Mouse (Mus musculus): ENCODE data around the gene Plin1. TPM values are rescaled to one million over a fixed set of nuclear protein-coding genes. Genes with fewer than 3 reads are reported as not detected.

Plin1 gene
- total RNA-seq (2015; ENCODE audit: low replicate concordance) (not detected in 2 replicates), total RNA-seq (2017; ENCODE audit: low replicate concordance) (not detected in 2 replicates)

DNA sequence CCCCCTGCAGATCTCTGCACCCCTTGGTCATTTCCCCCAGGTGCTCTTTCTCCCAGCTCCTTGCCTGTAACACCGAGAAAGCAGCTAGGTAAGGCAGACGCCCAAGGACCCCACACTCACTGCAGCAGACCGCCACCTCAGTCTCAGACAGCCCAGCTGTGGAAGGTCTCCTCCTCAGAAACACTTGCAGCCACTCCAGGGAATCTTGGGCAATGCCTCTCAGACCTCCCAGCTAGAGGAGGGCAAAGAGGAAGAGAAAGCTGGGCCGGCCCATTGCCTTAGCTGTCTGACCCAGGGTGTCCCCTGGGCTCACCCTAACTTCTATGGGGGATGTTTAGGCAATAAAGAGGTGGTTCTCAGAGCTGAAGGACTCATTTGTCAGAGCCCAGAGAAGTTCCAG, at the start of gene Plin1:
Gene Plin1 (minus strand): TSS at position 282 of the 400 bp plus-strand sequence.
- no peak for ATAC-seq (replicated peaks; ENCODE audit: low FRiP score, poor library complexity, severe bottlenecking)

DNA sequence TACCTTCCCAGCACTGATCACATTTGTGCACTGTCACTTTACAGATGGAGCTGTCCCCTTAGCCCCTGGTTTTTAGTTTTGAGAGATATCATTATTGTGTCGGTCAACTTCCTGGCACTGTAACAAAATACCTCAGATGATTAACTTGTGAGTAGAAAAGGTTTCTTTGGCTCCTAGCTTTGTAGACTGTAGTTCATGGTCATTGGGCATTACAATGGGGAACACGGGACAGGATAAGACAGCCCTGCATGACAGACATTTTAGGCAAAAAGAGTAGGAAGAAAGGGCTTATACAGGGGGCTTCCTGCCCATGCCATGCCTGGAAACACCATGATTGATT, 49.8 kb upstream of the Plin1 start:
- ATAC-seq (replicated peaks; ENCODE audit: low FRiP score, poor library complexity, severe bottlenecking), result no peak

DNA sequence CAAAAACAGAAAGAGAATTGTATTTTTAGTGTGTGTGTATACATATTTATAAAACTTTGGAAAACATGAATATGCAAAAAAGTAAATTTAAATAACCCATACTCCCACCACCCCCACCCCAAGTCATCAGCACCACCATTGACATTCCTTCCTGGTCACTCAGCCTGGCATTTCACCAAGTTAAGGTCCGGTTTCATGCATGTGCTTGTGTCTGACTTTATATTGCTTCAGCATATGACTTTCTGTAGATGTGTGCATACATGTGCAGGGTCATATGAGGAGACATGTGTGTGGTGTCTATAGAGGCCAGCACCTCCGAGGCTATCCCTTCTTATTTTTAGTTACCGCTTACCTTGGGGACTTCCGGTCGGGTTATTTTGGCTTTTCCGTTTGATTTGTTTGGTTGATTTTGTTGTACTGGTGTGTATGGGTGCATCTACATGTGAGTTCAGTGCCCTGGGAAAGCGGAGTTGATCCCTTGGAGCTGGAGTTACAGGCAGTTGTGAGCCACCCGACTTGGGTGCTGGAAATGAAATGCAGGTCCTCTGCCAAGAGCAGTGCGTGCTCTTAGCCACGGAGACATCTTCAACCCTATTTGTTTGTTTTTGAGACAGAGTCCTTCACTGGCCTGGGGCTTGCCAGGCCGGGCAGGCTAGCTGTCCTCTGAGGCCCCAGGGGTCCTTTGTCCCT, 49.3 kb upstream of the Plin1 start:
- ATAC-seq (replicated peaks; ENCODE audit: low FRiP score, poor library complexity, severe bottlenecking), result no peak

DNA sequence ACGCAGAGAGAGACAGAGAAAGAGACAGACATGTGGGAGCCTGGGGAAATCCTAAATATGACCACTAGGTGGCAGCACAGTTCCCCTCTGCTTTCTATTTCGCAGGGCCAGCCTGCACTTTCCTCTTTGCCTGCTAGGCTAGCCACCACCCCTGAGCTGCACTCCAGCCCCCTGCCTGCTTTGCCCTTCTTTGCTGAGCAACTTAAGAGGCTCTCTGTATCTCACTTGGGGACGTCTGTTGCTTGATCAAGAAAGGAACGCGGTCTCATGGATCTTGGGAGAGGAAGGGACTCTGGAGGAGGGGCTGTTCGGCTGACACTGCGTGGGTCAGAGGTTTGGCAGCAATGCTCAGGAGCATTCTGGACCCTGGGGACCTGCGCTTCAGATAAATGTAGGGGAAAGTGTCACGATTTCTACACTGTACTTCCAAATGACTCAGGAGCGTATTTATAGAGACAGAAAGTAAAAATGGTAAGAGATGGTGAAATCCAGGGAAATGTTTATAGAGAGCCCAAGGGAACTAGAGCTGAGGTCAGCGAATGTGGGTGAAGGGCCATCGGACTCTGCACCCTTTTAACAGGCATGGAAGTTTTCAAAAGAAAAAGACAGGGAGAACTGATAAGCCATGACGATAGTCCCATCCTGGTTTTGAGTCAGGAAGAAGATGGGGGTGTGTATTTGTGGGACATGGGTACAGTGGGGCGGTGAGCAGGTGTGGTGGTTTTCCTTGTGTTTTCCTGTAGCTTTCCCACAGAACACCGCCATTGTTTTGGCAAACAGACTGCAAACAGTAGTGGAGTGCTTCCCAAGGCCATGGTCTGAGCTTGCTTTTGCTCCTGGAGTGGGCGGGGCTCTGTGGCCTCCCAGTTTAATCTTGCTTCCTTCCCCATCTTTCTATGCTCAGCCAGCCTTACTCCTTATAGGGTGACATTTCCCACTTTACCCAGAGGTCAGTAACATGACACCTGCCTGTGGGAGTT, 48.2 kb upstream of the Plin1 start:
- peak; percentile 80 for ATAC-seq (replicated peaks; ENCODE audit: low FRiP score, poor library complexity, severe bottlenecking)

DNA sequence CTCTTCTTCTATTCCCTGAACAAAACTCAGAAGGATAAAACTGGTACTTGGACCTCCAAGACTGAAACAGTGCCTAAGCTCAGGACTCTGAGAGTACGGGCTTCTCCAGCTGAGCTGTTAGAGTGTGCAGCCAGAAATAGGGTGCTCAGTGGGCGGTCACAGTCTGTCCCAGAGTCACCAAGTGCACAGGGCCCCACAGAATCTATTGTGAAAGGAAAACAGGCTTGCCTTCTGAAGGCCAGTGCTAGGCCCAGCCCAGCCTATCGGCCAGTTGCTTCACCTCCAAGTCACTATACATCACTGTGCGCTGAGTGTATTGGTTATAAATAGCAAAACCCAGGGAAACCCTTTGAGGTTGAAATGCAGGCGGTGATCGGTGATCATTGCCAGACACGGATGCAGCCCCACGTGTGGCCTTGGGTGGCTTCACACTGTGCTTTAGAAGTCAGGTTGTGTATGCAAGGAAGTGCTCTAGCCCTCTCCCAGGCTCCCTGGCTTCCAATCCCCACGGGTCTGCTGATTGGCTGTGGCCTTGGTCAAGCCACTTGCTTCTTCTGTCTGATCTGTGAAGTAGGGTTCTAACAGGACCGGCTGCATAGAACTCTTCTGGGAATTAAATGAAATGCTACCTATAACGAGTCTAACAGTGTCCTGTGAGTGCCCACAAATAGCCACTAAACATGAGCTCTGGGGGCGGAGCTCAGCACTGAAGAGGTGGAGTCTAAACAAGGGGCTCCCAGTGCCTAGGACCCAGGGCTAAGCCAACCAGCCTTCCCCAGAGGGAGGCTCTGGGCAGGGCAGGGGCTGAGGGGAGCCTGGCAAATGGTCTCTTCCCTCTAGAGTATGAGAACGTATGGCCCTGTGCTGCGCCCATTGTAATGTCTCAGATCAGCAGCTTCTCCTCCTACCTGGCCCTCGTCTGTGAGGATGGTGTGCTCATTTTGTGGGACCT, 39.1 kb upstream of the Plin1 start:
- ATAC-seq (replicated peaks; ENCODE audit: low FRiP score, poor library complexity, severe bottlenecking), result no peak

DNA sequence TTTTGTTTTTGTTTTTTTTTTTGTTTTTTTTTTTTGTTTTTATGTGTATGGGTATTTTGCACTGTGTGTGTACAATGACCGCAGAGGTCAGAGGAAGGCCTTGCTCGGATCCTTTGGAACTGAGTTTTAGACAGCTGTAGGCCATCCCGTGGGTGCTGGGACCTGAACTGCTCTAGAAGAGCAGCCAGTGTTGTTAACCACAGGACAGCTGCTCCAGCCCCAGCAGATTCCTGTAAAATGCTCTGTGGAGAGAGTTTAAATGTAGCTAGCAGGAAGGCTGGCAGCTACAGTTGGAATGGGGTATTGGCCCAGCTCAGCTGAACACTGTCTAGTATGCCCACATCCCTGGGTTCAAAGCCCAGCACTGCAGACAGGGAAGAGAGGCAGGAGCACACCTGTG, 37.0 kb upstream of the Plin1 start:
- no peak for ATAC-seq (replicated peaks; ENCODE audit: low FRiP score, poor library complexity, severe bottlenecking)

DNA sequence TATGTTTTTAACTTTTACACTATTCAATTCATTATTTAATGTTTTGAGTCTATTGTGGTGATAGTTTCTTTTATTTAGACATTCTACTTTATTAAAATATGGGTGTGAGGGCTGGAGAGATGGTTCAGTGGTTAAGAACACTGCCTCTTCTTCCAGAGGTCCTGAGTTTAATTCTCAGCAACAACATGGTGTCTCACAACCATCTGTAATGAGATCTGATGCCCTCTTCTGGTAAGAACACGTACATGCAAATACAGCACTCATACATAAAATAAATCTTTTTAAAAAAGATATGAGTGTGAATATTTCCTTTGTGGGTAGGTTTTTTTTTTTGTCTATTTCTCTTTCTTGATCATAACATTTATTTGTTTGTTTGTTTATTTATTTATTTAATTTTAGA, 33.3 kb upstream of the Plin1 start:
- no peak for ATAC-seq (replicated peaks; ENCODE audit: low FRiP score, poor library complexity, severe bottlenecking)

DNA sequence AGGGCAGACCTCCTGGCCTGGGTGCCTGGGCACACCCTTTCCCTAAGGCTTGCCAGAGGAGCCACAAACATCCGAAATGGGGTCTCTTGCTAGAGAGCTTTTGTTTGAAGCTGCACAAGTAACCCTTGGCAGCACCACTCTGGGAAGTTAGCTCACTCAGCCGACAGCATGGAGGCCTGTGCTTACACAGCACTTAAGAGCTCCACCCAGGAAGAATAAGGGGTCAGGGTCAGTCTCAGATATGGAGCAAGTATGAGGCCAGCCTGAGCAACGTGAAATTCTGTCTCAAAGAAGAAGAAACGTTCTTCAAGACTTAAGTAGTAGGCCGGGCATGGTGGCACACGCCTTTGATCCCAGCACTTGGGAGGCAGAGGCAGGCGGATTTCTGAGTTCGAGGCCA, 29.4 kb upstream of the Plin1 start:
- no peak; the same call in 1 of the 2 replicates for ATAC-seq (replicated peaks; ENCODE audit: low FRiP score, poor library complexity, severe bottlenecking)

DNA sequence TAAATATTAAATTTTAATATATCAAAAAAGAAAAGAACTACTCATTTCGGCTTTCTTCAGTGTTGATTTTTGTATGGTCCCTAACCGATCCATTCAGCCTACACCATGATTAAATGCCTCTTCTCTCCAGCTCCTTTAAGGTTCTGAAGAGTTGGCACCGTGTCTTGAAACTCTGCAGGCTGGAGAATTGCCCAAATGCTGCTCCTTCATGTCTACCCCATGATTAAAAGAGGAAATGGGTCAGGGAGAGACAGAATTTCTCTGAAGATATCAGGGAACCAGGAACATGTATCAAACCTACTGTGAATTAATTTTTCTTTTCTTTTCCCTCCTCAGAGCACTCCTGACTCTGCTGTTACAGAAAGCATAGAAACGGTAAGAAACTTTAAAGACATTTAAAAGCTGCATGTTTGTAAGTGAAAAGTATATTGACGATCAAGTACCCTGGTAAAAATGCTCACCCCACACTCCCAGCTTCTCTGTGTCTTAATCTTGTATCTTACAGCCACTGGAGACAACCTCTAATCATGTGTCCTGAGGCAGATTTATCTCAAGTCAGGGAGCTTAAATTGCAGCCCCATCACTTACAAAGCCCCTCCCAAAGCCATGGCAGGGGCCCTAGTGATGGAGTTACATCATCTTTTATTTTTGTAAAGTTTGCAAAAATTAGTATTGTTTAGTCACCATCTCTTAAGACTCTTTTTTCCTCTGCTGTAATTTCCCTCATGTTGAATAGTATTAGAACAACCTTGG, 28.6 kb upstream of the Plin1 start:
- ATAC-seq (replicated peaks; ENCODE audit: low FRiP score, poor library complexity, severe bottlenecking), result no peak

DNA sequence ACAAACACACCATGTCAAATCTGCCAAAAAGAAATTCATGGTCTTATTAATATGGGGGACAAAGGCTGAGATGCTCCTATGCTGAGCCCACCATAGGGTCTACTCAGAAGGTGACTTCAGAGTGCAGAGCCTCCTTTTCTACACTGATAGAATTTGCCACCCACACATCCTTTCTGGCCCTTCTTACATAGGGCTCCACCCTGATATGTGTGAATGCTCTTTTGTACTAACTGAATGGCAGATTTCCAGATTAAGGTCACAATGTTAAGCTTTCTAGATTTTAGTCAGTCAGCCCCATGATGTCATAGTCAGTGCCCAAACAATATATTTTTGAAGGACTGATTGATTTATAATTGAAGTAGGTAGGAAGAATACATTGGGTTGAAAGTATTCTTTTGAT, 27.1 kb upstream of the Plin1 start:
- no peak for ATAC-seq (replicated peaks; ENCODE audit: low FRiP score, poor library complexity, severe bottlenecking)

DNA sequence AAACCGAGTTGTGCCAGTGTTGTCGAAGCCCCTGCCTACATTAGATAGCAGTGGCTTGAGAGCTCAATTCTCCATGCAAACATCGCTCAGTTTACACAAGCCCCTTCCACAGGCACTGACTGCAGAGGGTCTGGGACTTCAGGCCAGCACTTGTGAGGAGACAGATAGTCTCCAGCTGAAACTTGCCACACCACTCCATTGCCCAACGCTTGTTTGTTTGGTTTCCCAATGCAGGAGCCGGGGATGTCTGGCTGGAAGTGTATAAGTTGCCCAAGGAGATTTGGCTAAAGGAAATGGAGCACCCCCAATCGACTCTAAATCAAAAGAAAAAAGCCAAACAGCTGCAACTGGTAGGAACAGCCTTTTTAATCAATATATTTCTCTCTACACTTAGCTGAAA, 25.5 kb upstream of the Plin1 start:
- no peak for ATAC-seq (replicated peaks; ENCODE audit: low FRiP score, poor library complexity, severe bottlenecking)

DNA sequence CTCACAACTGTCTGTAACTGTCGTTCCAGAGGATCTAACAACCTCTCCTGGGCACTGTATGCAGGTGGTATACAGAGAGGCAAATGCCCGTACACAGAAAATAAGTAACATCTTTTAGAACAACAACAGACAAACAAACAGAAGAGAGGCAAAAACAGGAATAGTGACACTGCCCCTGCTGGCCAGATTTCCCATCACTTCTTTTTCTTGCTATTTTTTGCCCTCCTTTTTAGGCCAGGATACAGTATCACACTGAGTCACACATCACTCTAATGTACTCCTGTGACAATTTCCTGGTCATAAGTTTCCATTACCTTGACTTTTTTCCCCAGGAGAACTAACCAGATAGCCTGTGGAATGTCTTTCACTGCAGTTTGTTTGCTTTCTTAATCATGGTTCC, 23.6 kb upstream of the Plin1 start:
- ATAC-seq (replicated peaks; ENCODE audit: low FRiP score, poor library complexity, severe bottlenecking), result no peak

DNA sequence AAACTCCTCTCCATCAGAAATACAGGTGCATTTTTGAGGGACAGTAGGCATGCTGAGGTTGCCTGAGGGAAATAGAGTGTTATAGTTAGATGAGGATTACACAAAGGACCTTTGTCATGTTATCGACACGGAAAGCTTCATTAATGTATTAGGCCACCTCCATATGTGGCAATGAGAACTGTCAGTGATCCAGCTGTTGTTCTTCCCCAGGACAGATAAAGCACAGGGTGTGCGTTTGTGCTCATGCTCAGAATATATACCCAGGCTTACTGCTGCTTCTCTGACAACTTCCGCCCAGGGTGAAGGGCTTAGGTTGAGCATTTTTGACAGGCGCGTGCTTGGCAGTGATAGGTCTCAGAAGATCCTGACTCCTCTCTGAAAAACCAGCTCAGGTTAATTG, 16.8 kb upstream of the Plin1 start:
- ATAC-seq (replicated peaks; ENCODE audit: low FRiP score, poor library complexity, severe bottlenecking), result no peak

DNA sequence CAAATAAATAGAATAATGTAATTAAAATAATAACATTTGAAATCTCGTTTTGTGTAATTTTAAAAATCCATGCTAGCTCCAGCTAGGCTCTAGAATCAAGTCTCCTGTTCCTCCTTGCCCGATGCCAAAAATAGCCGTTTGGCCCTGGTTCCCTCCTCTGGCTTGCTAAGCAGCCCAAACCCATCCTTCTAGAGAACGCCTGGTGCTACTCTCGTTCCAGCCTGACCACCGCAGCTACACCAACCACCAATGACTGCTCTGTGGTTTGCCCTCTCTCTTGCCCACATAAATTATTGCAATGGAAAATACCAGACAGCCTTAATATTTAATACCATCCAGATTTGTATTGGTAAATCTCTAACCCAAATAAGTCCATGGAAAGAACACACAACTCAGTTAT, 15.0 kb upstream of the Plin1 start:
- ATAC-seq (replicated peaks; ENCODE audit: low FRiP score, poor library complexity, severe bottlenecking), result no peak

DNA sequence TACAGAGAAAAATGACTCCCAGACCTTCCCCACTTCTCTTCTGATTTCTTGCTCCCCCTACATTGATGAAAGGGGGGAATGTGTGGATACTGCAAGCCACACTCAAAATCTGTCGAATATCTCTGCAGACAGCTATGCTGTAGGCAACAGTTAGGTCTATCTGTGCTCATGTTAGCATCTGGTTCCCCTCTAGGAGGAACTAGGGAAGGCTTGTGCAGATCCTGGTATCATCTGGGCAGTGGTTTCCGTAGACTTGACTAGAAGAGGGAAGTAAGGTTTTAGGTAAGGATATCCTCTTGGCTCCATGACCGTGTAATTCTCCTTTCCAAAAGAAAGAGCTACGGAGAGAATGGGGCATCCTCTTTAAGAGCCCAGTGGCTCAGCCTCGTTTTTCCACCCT, 11.9 kb upstream of the Plin1 start:
- no peak for ATAC-seq (replicated peaks; ENCODE audit: low FRiP score, poor library complexity, severe bottlenecking)

DNA sequence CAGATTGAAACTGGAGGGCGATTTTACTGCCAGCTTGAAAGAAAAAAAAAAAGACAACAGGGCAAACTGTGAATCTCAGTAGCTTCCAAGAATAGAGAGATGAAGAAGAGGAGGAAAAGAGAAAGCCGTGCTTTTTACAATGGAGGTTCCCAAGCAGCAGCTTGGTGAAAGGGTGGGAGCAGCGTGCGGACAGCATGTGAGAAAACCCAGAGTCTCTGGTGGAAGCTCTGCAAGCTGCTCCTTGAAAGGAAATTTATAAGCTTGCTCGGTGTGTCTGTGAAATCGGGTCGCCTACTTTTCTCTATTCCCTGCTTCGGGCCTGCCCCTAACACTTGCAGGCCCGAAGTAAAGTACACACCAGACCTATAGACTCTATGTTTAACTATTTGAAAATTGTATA, 11.3 kb upstream of the Plin1 start:
- no peak for ATAC-seq (replicated peaks; ENCODE audit: low FRiP score, poor library complexity, severe bottlenecking)

DNA sequence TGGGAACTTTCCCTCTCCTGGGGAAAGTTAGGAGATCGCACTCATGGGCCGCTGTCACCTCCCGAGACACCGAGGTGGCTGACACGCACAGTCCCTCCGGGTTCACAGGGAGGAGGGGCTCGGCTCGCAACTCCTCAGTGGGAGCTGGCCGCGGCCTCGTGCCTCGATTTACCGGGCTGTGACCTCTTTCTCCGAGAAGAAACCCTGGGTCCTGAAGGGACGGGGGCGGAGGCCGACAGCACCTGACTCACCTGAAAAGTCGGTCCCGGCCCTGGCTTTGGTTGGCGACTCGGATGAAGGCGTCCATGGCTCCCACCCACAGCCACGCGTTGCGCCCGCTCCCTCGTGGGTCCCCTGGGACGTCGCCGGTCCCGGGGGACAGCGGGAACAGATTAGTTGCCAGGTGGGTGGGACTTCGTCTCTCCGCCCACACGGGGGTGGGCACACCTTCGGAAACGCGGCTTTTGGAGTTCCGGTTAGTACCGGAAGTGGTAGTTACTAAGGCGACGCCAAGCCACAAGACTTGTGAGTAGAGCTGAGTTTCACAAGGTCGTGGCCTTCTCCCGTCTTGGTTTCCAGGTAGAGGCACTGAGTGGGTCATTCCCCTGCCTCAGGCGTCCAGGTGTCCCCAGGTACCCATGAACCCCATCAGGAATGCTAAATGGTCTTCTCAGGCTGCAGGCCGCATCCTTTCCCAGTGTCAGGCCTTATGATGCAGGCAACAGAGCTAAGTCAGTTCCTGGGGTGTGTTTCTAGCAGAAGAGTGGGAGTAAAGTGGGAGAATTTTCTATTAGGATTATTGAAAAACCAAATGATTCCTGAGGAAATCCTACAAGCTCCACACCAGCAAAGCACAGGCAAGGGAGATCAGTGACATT, 10.2 kb upstream of the Plin1 start, which contains the start of the genes Pex11a and Wdr93:
Gene Pex11a (minus strand): TSS at position 473 of the 878 bp plus-strand sequence.
Gene Wdr93 (plus strand): TSS at position 505 of the 878 bp plus-strand sequence.
- ATAC-seq (replicated peaks; ENCODE audit: low FRiP score, poor library complexity, severe bottlenecking), result peak; percentile 69; the same call in 1 of the 2 replicates

DNA sequence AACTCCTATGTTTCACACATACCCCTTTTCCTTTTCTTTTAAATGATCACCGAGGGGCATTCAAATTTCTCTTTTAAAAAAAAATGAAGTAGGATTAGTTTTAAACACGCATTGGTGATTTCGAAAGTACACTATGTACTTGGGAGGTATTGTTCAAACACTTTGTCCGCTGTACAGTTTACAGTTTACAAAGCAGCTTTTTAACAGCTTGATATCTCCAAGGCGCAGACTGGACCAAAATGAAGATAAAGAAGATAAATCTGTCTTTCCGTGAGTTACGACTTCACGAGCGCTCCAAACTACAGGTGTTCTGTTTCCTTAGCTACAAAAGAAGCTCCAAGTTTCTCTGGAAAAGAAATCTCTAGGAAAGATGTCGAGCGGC, 9.6 kb upstream of the Plin1 start:
- ATAC-seq (replicated peaks; ENCODE audit: low FRiP score, poor library complexity, severe bottlenecking), result no peak

Data from erythroblast, adult 5-6 weeks (primary cell).